Mouse (Mus musculus): ENCODE measurements around the gene Olfr775. TPM values are rescaled to one million over a fixed set of nuclear protein-coding genes. Genes with fewer than 3 reads are reported as not detected.

The Olfr775 gene
- not detected in 2 replicates for polyA plus RNA-seq (2015; fragmentation: Nextera tagmentation; extraction: Ambion mirVana)

- no peak within 1 kb of the TSS for H3K27ac ChIP-seq (replicated peaks)
- no peaks in the 10 kb centered on the region for H3K27me3 ChIP-seq
- no peaks in the 10 kb centered on the region for H3K4me1 ChIP-seq
- no peaks in the 10 kb centered on the region for H3K36me3 ChIP-seq
- ATAC-seq (ENCODE audit: insufficient number of reproducible peaks, low FRiP score, low TSS enrichment, low read depth) = no peak
- H3K4me2 ChIP-seq (replicated peaks) = no peak within 1 kb of the TSS
- no peak within 1 kb of the TSS for H3K4me3 ChIP-seq (replicated peaks)
- no peak within 1 kb of the TSS for H3K9ac ChIP-seq
- no peaks in the 10 kb centered on the region for H3K9me3 ChIP-seq (replicated peaks)
- WGBS = 71% methylated on average over 3 of the region's 3 CpGs
Observed at GRCm38 (mm10) chr10:129248112-129248511, at the start of gene Olfr775. Gene Olfr775, plus strand, starts transcription at chr10:129248412.

DNA sequence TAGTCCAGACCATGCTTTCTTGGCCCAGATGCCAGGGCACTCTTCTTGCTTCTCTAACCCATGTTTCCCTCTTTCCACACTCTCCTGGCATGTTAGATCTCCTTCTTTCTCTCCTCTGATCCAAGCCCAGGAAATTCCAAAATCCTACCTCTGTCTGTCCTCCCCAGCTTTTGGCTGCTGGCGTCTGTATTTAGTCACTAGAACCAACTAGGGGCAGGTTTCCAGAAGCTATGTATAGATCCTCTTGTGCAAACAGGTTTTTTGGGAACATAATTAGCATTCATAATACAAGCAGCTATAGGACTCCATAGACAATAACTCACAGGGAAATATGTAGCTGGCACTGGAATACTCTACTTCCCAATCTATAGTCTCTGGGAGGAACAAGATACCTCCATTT is 17.5 kb upstream of the Olfr775 start:
- Histone ChIP-seq H3K27me3 (no peaks in the 10 kb centered on the region), H3K36me3 (no peaks in the 10 kb centered on the region), H3K4me2 (replicated peaks) (no peak overlapping the region), H3K9me3 (replicated peaks) (no peaks in the 10 kb centered on the region), H3K4me3 (replicated peaks) (no peak overlapping the region), H3K4me1 (no peaks in the 10 kb centered on the region), H3K9ac (no peak overlapping the region), H3K27ac (replicated peaks) (no peak overlapping the region)
- no peak for ATAC-seq (ENCODE audit: insufficient number of reproducible peaks, low FRiP score, low TSS enrichment, low read depth)
- 84% methylated on average over 1 of the region's 1 CpGs for WGBS

DNA sequence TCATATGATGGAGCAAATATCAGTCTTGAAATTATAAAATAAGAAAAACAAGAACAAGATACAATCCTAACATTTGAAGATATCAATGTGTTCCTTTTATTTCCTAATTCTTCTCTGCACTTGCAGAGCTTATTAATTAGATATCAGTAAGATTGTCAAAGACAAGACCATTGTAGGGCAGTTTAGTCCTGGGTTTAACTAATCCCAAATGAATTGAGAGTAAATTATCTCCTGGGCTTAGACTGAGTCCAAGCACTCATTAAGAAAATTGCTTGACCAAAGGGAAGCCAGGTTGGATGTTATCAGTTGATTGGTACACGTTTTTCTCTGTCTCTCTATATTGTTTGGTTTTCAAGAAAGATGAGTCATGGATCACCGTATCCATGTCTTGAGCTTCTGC is 12.3 kb upstream of the Olfr775 start, which contains the start of gene Olfr774:
Gene Olfr774 (plus strand): TSS at position 301 of the 400 bp plus-strand sequence.
- WGBS = 72% methylated on average over 2 of the region's 2 CpGs
- Histone ChIP-seq H3K4me3 (replicated peaks) (no peak within 1 kb of the TSS), H3K9ac (no peak within 1 kb of the TSS)

GRCm38 (mm10) chr10:129258827-129259226 is 10.6 kb downstream of the Olfr775 start, which contains the start of gene Olfr776:
Gene Olfr776, plus strand, starts transcription at chr10:129259127.
- no peak within 1 kb of the TSS for H3K4me3 ChIP-seq (replicated peaks)
- H3K4me1 ChIP-seq = no peaks in the 10 kb centered on the region
- H3K4me2 ChIP-seq (replicated peaks) = no peak within 1 kb of the TSS
- no peak within 1 kb of the TSS for H3K9ac ChIP-seq
- no peaks in the 10 kb centered on the region for H3K36me3 ChIP-seq
- H3K9me3 ChIP-seq (replicated peaks) = no peaks in the 10 kb centered on the region
- H3K27ac ChIP-seq (replicated peaks) = no peak within 1 kb of the TSS
- no peak for ATAC-seq (ENCODE audit: insufficient number of reproducible peaks, low FRiP score, low TSS enrichment, low read depth)
- no peaks in the 10 kb centered on the region for H3K27me3 ChIP-seq

More for the DNA sequence above, 12.3 kb upstream of the Olfr775 start, which contains the start of gene Olfr774:
- Histone ChIP-seq H3K27ac (replicated peaks) (no peak within 1 kb of the TSS), H3K9me3 (replicated peaks) (no peaks in the 10 kb centered on the region), H3K4me1 (no peaks in the 10 kb centered on the region), H3K36me3 (no peaks in the 10 kb centered on the region), H3K27me3 (no peaks in the 10 kb centered on the region), H3K4me2 (replicated peaks) (no peak within 1 kb of the TSS)
- no peak for ATAC-seq (ENCODE audit: insufficient number of reproducible peaks, low FRiP score, low TSS enrichment, low read depth)

DNA sequence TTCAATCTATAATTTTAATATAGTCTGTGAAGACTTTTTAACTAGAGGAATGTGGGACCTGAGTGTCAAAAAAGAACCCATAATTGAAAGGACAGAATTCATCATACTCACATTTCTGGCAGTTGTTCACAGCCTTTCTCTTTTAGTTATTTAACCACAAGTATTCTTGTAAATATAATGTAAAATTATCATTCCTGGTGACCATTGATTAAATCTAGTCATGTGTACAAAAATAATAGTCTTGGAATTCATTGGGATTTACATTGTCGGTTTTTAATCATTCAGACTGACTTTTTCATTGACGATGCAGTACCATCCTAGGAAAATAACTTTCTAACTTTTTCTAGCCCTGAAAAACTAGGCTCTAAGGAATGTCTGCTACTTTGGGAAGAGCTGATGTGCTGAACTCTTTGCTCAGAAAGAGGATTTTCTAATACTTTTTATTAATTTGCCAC is 22.9 kb downstream of the Olfr775 start, which contains the start of gene Olfr777:
Gene Olfr777 (minus strand): TSS at position 405 of the 455 bp plus-strand sequence.
- no peak within 1 kb of the TSS for H3K27ac ChIP-seq (replicated peaks)
- no peak for ATAC-seq (ENCODE audit: insufficient number of reproducible peaks, low FRiP score, low TSS enrichment, low read depth)
- no peaks in the 10 kb centered on the region for H3K27me3 ChIP-seq
- no peaks in the 10 kb centered on the region for H3K9me3 ChIP-seq (replicated peaks)
- no peak within 1 kb of the TSS for H3K4me3 ChIP-seq (replicated peaks)
- H3K9ac ChIP-seq = no peak within 1 kb of the TSS
- H3K4me2 ChIP-seq (replicated peaks) = no peak within 1 kb of the TSS
- no peaks in the 10 kb centered on the region for H3K36me3 ChIP-seq
- H3K4me1 ChIP-seq = no peaks in the 10 kb centered on the region
- 92% methylated on average over 2 of the region's 2 CpGs for WGBS

Other genes with a start within 250 kb of the Olfr775 start
- not detected in 2 replicates for gene Olfr763, start 237.6 kb upstream of the Olfr775 start, polyA plus RNA-seq (2015; fragmentation: Nextera tagmentation; extraction: Ambion mirVana)
- not detected in 2 replicates for gene Olfr764-ps1, start 208.5 kb upstream of the Olfr775 start, polyA plus RNA-seq (2015; fragmentation: Nextera tagmentation; extraction: Ambion mirVana)
- gene Olfr765, start 198.4 kb upstream of the Olfr775 start, polyA plus RNA-seq (2015; fragmentation: Nextera tagmentation; extraction: Ambion mirVana) = not detected in 2 replicates
- 0.07 TPM in 1 of 2 replicates, not detected in the other for gene Olfr766-ps1, start 179.4 kb upstream of the Olfr775 start, polyA plus RNA-seq (2015; fragmentation: Nextera tagmentation; extraction: Ambion mirVana)
- gene Olfr767, start 165.5 kb upstream of the Olfr775 start, polyA plus RNA-seq (2015; fragmentation: Nextera tagmentation; extraction: Ambion mirVana) = not detected in 2 replicates
- 0.03 TPM in 1 of 2 replicates, not detected in the other for gene Olfr768, start 149.0 kb upstream of the Olfr775 start, polyA plus RNA-seq (2015; fragmentation: Nextera tagmentation; extraction: Ambion mirVana)
- not detected in 2 replicates for gene Olfr769, start 130.6 kb upstream of the Olfr775 start, polyA plus RNA-seq (2015; fragmentation: Nextera tagmentation; extraction: Ambion mirVana)
- gene Olfr770, start 109.4 kb upstream of the Olfr775 start, polyA plus RNA-seq (2015; fragmentation: Nextera tagmentation; extraction: Ambion mirVana) = not detected in 2 replicates
- not detected in 2 replicates for gene Olfr771, start 83.7 kb upstream of the Olfr775 start, polyA plus RNA-seq (2015; fragmentation: Nextera tagmentation; extraction: Ambion mirVana)
- not detected in 2 replicates for gene Olfr772, start 70.5 kb upstream of the Olfr775 start, polyA plus RNA-seq (2015; fragmentation: Nextera tagmentation; extraction: Ambion mirVana)
- not detected in 2 replicates for gene Olfr773, start 61.0 kb upstream of the Olfr775 start, polyA plus RNA-seq (2015; fragmentation: Nextera tagmentation; extraction: Ambion mirVana)
- not detected in 2 replicates for gene Olfr774, start 12.2 kb upstream of the Olfr775 start, polyA plus RNA-seq (2015; fragmentation: Nextera tagmentation; extraction: Ambion mirVana)
- gene Olfr776, start 10.7 kb downstream of the Olfr775 start, polyA plus RNA-seq (2015; fragmentation: Nextera tagmentation; extraction: Ambion mirVana) = not detected in 2 replicates
- gene Olfr777, start 23.1 kb downstream of the Olfr775 start, polyA plus RNA-seq (2015; fragmentation: Nextera tagmentation; extraction: Ambion mirVana) = not detected in 2 replicates
- gene Olfr780, start 69.7 kb downstream of the Olfr775 start, polyA plus RNA-seq (2015; fragmentation: Nextera tagmentation; extraction: Ambion mirVana) = not detected in 2 replicates
- gene Olfr781, start 80.4 kb downstream of the Olfr775 start, polyA plus RNA-seq (2015; fragmentation: Nextera tagmentation; extraction: Ambion mirVana) = 0.17 TPM in 1 of 2 replicates, not detected in the other
- gene Olfr782, start 100.4 kb downstream of the Olfr775 start, polyA plus RNA-seq (2015; fragmentation: Nextera tagmentation; extraction: Ambion mirVana) = 0.19 TPM in 1 of 2 replicates, not detected in the other
- 0.07 TPM in 1 of 2 replicates, not detected in the other for gene Olfr784, start 135.7 kb downstream of the Olfr775 start, polyA plus RNA-seq (2015; fragmentation: Nextera tagmentation; extraction: Ambion mirVana)
- gene Olfr785, start 157.0 kb downstream of the Olfr775 start, polyA plus RNA-seq (2015; fragmentation: Nextera tagmentation; extraction: Ambion mirVana) = not detected in 2 replicates
- 0.17 TPM in 1 of 2 replicates, not detected in the other for gene Olfr786, start 178.9 kb downstream of the Olfr775 start, polyA plus RNA-seq (2015; fragmentation: Nextera tagmentation; extraction: Ambion mirVana)
- gene Olfr787, start 213.4 kb downstream of the Olfr775 start, polyA plus RNA-seq (2015; fragmentation: Nextera tagmentation; extraction: Ambion mirVana) = not detected in 2 replicates
- gene Olfr788, start 222.6 kb downstream of the Olfr775 start, polyA plus RNA-seq (2015; fragmentation: Nextera tagmentation; extraction: Ambion mirVana) = not detected in 2 replicates
- gene Olfr789, start 236.3 kb downstream of the Olfr775 start, polyA plus RNA-seq (2015; fragmentation: Nextera tagmentation; extraction: Ambion mirVana) = 0.05 TPM in 1 of 2 replicates, not detected in the other